Mouse (Mus musculus) MEL (cell line): Measurements from ENCODE around the gene Mif.

Experiments
- CTCF ChIP-seq, 3 experiments: IDR thresholded peaks in 2 of 3; conservative IDR thresholded peaks in 1 of 3; 2 replicates each; pipeline ENCODE4 v1.5.1; 2011 to 2012; ENCODE audit warnings: low read length in 3 of 3, low read depth in 2 of 3, mild to moderate bottlenecking in 2 of 3, improper control_type of control experiment in 1 of 3, inconsistent platforms in 1 of 3, mixed read lengths in 1 of 3, moderate library complexity in 1 of 3; ENCODE audit not compliant: control insufficient read depth in 1 of 3, insufficient read depth in 1 of 3, poor library complexity in 1 of 3, severe bottlenecking in 1 of 3
- HCFC1 ChIP-seq: IDR thresholded peaks from 2 replicates; pipeline ENCODE4 v1.6.1; 2012; ENCODE audit warnings: low read depth, mild to moderate bottlenecking, inconsistent platforms, low read length, improper control_type of control experiment, moderate library complexity
- JUND ChIP-seq: IDR thresholded peaks from 2 replicates; pipeline ENCODE4 v1.6.1; 2011; ENCODE audit warnings: low read depth, mild to moderate bottlenecking, improper control_type of control experiment, low read length
- MXI1 ChIP-seq: IDR thresholded peaks from 2 replicates; pipeline ENCODE4 v1.6.1; 2011; ENCODE audit warnings: mild to moderate bottlenecking, low read depth, low read length, improper control_type of control experiment
- ZC3H11A ChIP-seq: IDR thresholded peaks from 2 replicates; pipeline ENCODE4 v1.6.1; 2012; ENCODE audit warnings: low read depth, mild to moderate bottlenecking, inconsistent platforms, low read length, improper control_type of control experiment

GRCm38 (mm10) chr10:75897373-75897772, 37.3 kb upstream of the Mif start:
- peak; percentile 65 to 77 (median 66) for TF ChIP-seq CTCF (IDR thresholded peaks at IDR 0.05 in 2 of 3, conservative IDR thresholded peaks at IDR 0.05 in 1 of 3; ENCODE audit: control insufficient read depth in 1 of 3, insufficient read depth in 1 of 3, low read depth in 2 of 3, low read length in 3 of 3, poor library complexity in 1 of 3, severe bottlenecking in 1 of 3)
- TF ChIP-seq ZC3H11A = no peak
- TF ChIP-seq HCFC1 = no peak
- TF ChIP-seq MXI1 = no peak
- no peak for TF ChIP-seq JUND
